11 mouse cellular contexts compared by ENCODE assay signal in the genomic region with DNA sequence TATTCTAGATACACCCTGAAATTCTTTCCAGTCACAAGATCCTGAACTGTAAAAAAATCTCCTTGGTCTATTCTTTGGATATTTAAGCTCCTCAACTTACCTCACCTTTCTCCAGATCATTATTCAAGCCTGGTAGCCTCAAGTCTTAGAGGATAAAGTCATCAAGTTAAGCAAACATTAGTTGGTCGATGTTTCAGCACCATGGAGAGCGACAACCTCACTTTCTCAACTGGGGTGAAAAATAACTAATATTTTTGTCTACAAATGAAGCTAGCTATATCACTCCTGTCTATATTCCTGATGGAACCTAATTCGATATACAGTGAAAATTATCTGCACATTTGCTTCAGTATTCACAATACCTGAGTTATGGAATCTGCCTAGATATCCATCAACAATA. TPM values are rescaled to one million over a fixed set of nuclear protein-coding genes. Genes with fewer than 3 reads are reported as not detected.
DNase-seq lines count a peak whose midpoint lies in the region.
"Had no signal": no experiment of that assay in that cellular context is flagged by ENCODE, and none has a peak within 500 bp of the region (broad histone marks: within the 10 kb centered on the region; RNA-seq: fewer than 3 reads in every experiment).

No protein-coding gene starts in this region.

- no peaks in the 10 kb centered on the region for H3K36me3 ChIP-seq in embryonic facial prominence, embryonic 10.5 days (replicated peaks)
- H3K36me3 ChIP-seq: midbrain, embryonic 15.5 days had no signal

- H3K4me1 ChIP-seq in embryonic facial prominence, embryonic 10.5 days: peaks cover 28% of the 10 kb centered on the region

- intact Hi-C loops in gastrocnemius, postnatal 14 days (cut with DNase I; ENCODE audit: low total_unique reads): no loop called here

- no peak overlapping the region for H3K27ac ChIP-seq in embryonic facial prominence, embryonic 10.5 days (replicated peaks)
- H3K27ac ChIP-seq: heart, adult 2 months; midbrain, embryonic 15.5 days had no signal

- no peaks in the 10 kb centered on the region for H3K9me3 ChIP-seq in embryonic facial prominence, embryonic 10.5 days
- H3K9me3 ChIP-seq: midbrain, embryonic 15.5 days had no signal

- 30% methylated on average over 3 of the region's 3 CpGs for WGBS in embryonic facial prominence, embryonic 10.5 days

- peak; percentile 36 for DNase-seq in gastrocnemius, postnatal 14 days
- no peak for DNase-seq in gastrocnemius, adult 8-10 months (ENCODE audit: low spot score in 2 of 2)
- DNase-seq in right cerebral cortex, postnatal 4 days: peak; percentile 23
- no peak for DNase-seq in right cerebral cortex, postnatal 10 days (ENCODE audit: low spot score in 2 of 2)
- DNase-seq in embryonic facial prominence, embryonic 10.5 days (ENCODE audit: low spot score): peak; percentile 64
- DNase-seq in retina, embryonic 14.5 days (ENCODE audit: low spot score): peak; percentile 72
- no peak for DNase-seq in left cerebral cortex, adult 11 months (ENCODE audit: low spot score)
- no peak for DNase-seq in cerebellum, adult 9-11 months
- DNase-seq: cerebellum, adult 11 months; heart, adult 2 months had no signal

- no peak overlapping the region for H3K4me3 ChIP-seq in embryonic facial prominence, embryonic 10.5 days
- H3K4me3 ChIP-seq: heart, adult 2 months; midbrain, embryonic 15.5 days had no signal

- H3K27me3 ChIP-seq in embryonic facial prominence, embryonic 10.5 days (replicated peaks; ENCODE audit: low read depth, poor library complexity, severe bottlenecking): no peaks in the 10 kb centered on the region
- H3K27me3 ChIP-seq: midbrain, embryonic 15.5 days had no signal

RNA-seq across cellular contexts. Expression of a gene that starts 48.0 kb away (rescaled TPM):
- 10 to 100 TPM; 17.3 to 23.4 TPM for total RNA-seq in gastrocnemius, postnatal 14 days (2021)
- total RNA-seq in gastrocnemius, adult 8-10 months (2022): 10 to 100 TPM in 1 of 4 experiments, 1 to 10 TPM in 3; 6.1 to 10.2 (median 8.4) TPM
- polyA plus RNA-seq in embryonic facial prominence, embryonic 10.5 days (2016; fragmentation: Nextera tagmentation; extraction: Ambion mirVana): 288 and 317 TPM in 2 replicates

Comparison
In these comparisons a context has a peak if more than half of its experiments do, and no peak if none do; other contexts are left out.
1. DNase-seq: peak in gastrocnemius, postnatal 14 days (single experiment), right cerebral cortex, postnatal 4 days (single experiment), embryonic facial prominence, embryonic 10.5 days (single experiment) and retina, embryonic 14.5 days (single experiment); none in gastrocnemius, adult 8-10 months (0 of 2), right cerebral cortex, postnatal 10 days (0 of 2), left cerebral cortex, adult 11 months (single experiment) and cerebellum, adult 9-11 months (single experiment).